Mouse (Mus musculus): ENCODE results near the gene Gad2. TPM values are rescaled to one million over a fixed set of nuclear protein-coding genes. Genes with fewer than 3 reads are reported as not detected.

Gad2 gene
- polyA plus RNA-seq, 1 experiment from 2014 or later = 0.56 TPM

- peaks cover 93% of the 10 kb centered on the region for H3K27me3 ChIP-seq
- no peak overlapping the region for H3K27ac ChIP-seq
- H3K9ac ChIP-seq = no peak overlapping the region
- no peaks in the 10 kb centered on the region for H3K9me3 ChIP-seq
- ATAC-seq (ENCODE audit: borderline replicate concordance, extremely low read depth, low FRiP score, low TSS enrichment) = no peak
- peaks cover 19% of the 10 kb centered on the region; the same call in 1 of the 2 replicates for H3K4me1 ChIP-seq
- H3K4me3 ChIP-seq = peak overlapping the region; percentile 28
- WGBS = 1% methylated on average over 57 of the region's 60 CpGs
- no peaks in the 10 kb centered on the region for H3K36me3 ChIP-seq
- peak overlapping the region; percentile 59 for H3K4me2 ChIP-seq
Observed at GRCm38 (mm10) chr2:22623111-22624070, 1.4 kb downstream of the Gad2 start.

GRCm38 (mm10) chr2:22624188-22624975, 2.4 kb downstream of the Gad2 start:
- Histone ChIP-seq H3K4me2 (no peak overlapping the region), H3K9ac (no peak overlapping the region), H3K9me3 (no peaks in the 10 kb centered on the region), H3K4me1 (peaks cover 19% of the 10 kb centered on the region; the same call in 1 of the 2 replicates), H3K27me3 (peaks cover 85% of the 10 kb centered on the region), H3K36me3 (no peaks in the 10 kb centered on the region), H3K4me3 (no peak overlapping the region), H3K27ac (no peak overlapping the region)
- no peak for ATAC-seq (ENCODE audit: borderline replicate concordance, extremely low read depth, low FRiP score, low TSS enrichment)
- 4% methylated on average over 27 of the region's 27 CpGs for WGBS

DNA sequence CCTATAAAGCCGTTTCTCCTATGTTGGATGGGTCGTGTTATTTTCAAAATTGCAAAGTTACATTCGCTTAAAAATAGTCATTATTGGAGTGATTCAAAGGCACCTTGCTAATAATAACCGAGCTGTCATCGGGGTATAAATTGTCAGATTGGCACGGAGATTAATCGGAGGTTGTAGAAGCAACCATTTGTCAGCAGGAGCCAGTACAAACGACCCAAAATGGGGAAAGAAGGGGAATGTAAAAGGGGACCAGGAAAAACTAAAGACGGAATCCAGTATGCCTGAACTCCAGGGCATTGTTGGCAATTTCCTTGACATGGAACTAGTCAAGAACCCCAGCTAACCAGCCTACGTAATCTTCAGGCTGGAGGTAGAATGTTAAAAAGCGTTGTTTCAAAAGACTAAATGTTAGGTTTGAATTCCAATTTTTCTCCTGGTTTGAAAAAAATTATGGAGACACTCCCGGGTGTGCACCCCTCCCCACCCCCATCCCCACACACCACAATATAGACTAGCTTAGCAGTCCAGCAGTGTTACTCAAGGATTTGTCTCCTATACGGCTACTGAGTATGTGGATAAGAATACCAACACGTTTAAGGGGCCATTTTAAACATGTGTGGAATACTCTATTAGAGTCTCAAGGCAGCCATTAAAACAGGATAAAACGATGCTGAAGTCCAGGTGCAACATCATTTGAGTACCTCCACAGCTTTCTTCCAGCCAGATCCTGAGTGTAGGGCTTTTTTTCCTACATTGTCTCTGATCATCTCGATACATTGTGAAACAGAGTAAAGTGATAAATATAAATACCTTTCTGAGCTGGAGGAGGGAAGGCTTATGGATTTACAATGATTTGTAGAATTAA, 3.3 kb downstream of the Gad2 start:
- ATAC-seq (ENCODE audit: borderline replicate concordance, extremely low read depth, low FRiP score, low TSS enrichment) = no peak
- Histone ChIP-seq H3K4me2 (no peak overlapping the region), H3K4me1 (peaks cover 19% of the 10 kb centered on the region; the same call in 1 of the 2 replicates), H3K27ac (no peak overlapping the region), H3K9ac (no peak overlapping the region), H3K27me3 (peaks cover 78% of the 10 kb centered on the region), H3K4me3 (no peak overlapping the region), H3K36me3 (no peaks in the 10 kb centered on the region), H3K9me3 (no peaks in the 10 kb centered on the region)
- 12% methylated on average over 16 of the region's 16 CpGs for WGBS

DNA sequence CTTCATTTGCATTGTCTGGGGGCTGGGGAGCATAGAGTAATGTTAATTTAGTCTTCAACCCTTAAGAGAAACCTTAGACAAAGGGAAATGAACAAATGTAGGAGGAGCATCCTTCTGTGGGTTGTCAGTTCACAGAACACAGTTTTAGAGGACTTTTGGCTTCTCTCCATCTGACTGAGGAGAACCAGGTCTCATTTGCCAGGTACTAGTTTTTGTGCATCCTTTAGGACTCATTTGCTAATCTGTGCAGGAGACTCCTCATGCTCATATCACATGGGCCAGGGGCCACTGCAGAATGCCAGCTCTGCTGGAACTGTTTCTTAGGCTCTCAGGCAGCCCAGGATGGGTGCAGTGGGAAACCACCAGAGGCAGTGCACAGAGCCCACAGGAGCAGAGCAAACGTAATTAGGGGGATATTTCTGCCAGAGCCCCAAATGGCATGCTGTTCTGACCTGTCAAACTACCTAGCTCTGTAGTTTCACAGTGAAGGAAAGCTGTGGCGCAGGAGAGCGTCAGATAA, 5.2 kb downstream of the Gad2 start:
- no peaks in the 10 kb centered on the region for H3K36me3 ChIP-seq
- H3K9me3 ChIP-seq = no peaks in the 10 kb centered on the region
- peaks cover 59% of the 10 kb centered on the region for H3K27me3 ChIP-seq
- no peak overlapping the region for H3K4me3 ChIP-seq
- no peak overlapping the region for H3K27ac ChIP-seq
- ATAC-seq (ENCODE audit: borderline replicate concordance, extremely low read depth, low FRiP score, low TSS enrichment) = no peak
- H3K4me2 ChIP-seq = no peak overlapping the region
- 28% methylated on average over 3 of the region's 3 CpGs for WGBS
- H3K4me1 ChIP-seq = peaks cover 12% of the 10 kb centered on the region; the same call in 1 of the 2 replicates
- H3K9ac ChIP-seq = no peak overlapping the region

GRCm38 (mm10) chr2:22627819-22628432, 5.9 kb downstream of the Gad2 start:
- H3K27ac ChIP-seq = no peak overlapping the region
- H3K4me3 ChIP-seq = no peak overlapping the region
- no peaks in the 10 kb centered on the region for H3K36me3 ChIP-seq
- no peaks in the 10 kb centered on the region for H3K9me3 ChIP-seq
- 0 out of 2 replicates have a peak, but pooled peaks cover 8% of the 10 kb centered on the region for H3K4me1 ChIP-seq
- H3K4me2 ChIP-seq = no peak overlapping the region
- H3K27me3 ChIP-seq = peaks cover 52% of the 10 kb centered on the region
- ATAC-seq (ENCODE audit: borderline replicate concordance, extremely low read depth, low FRiP score, low TSS enrichment) = no peak
- no peak overlapping the region for H3K9ac ChIP-seq
- WGBS = 26% methylated on average over 5 of the region's 5 CpGs

DNA sequence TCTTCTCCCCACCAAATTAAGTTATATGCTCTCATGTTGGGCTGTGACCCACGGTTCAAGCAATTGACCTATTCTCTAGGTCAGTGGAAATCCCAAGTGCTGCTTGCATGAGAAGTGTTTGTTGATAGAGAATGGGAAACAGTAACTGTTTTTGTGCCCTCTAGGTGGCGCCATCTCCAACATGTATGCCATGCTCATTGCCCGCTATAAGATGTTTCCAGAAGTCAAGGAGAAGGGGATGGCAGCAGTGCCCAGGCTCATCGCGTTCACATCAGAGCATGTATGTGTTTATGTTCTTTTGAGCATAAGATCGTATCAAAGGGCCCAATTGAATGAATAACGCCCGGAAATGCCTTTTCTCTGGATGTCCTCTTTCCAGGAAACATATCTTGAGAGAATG, 12.8 kb downstream of the Gad2 start:
- H3K4me1 ChIP-seq = no peaks in the 10 kb centered on the region
- 37% methylated on average over 8 of the region's 8 CpGs for WGBS
- no peaks in the 10 kb centered on the region for H3K36me3 ChIP-seq
- H3K27ac ChIP-seq = no peak overlapping the region
- peaks cover 3% of the 10 kb centered on the region; the same call in 1 of the 2 replicates for H3K27me3 ChIP-seq
- no peak overlapping the region for H3K4me3 ChIP-seq
- ATAC-seq (ENCODE audit: borderline replicate concordance, extremely low read depth, low FRiP score, low TSS enrichment) = no peak
- no peaks in the 10 kb centered on the region for H3K9me3 ChIP-seq
- no peak overlapping the region for H3K9ac ChIP-seq
- no peak overlapping the region for H3K4me2 ChIP-seq

GRCm38 (mm10) chr2:22646134-22646533, 24.1 kb downstream of the Gad2 start:
- no peak for ATAC-seq (ENCODE audit: borderline replicate concordance, extremely low read depth, low FRiP score, low TSS enrichment)
- Histone ChIP-seq H3K4me2 (no peak overlapping the region), H3K27ac (no peak overlapping the region), H3K4me1 (no peaks in the 10 kb centered on the region), H3K36me3 (no peaks in the 10 kb centered on the region), H3K27me3 (no peaks in the 10 kb centered on the region), H3K4me3 (no peak overlapping the region), H3K9ac (no peak overlapping the region), H3K9me3 (no peaks in the 10 kb centered on the region)
- WGBS = 39% methylated on average over 1 of the region's 1 CpGs

DNA sequence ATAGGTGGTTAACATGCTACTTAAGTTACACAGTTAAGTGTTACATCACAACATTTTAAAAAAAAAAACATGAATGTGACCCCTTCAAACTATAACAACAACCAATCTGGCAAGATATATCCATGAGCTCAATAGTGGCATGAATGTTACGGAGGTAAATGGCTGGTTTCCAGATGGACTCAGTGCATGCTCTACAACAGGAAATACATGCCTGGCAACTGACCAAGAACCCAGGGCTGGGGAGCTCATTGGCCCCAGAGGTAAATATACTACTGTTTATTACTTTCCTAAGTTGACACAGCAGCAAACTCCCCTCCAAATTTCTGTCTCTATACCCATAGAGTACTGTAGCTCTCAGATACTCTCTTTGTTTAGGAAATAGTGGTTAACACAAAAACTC, 26.4 kb downstream of the Gad2 start:
- Histone ChIP-seq H3K4me2 (no peak overlapping the region), H3K4me1 (no peaks in the 10 kb centered on the region), H3K36me3 (no peaks in the 10 kb centered on the region), H3K9me3 (no peaks in the 10 kb centered on the region), H3K9ac (no peak overlapping the region), H3K27ac (no peak overlapping the region), H3K27me3 (no peaks in the 10 kb centered on the region), H3K4me3 (no peak overlapping the region)
- ATAC-seq (ENCODE audit: borderline replicate concordance, extremely low read depth, low FRiP score, low TSS enrichment) = no peak
- WGBS = 48% methylated on average over 1 of the region's 1 CpGs

DNA sequence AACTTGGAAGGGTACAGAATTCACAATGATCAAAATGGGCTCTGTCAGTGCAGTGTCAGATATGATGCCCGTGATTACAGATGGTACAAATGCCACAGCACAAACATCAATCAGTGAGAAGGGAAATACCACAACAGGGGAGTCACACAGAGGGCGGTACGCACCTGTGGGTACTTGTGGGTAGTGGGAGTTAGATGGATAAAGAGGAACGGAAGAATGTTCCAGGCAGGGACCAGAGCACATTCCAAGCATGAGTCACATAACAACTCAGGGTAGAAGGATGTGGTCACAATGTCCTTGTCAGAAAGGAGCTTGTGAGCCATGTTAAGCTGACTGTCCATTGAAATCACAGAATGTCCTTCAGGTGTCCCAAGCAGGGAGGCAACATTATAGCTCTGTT, 29.8 kb downstream of the Gad2 start:
- Histone ChIP-seq H3K4me3 (no peak overlapping the region), H3K27ac (no peak overlapping the region), H3K4me1 (no peaks in the 10 kb centered on the region), H3K4me2 (no peak overlapping the region), H3K27me3 (no peaks in the 10 kb centered on the region), H3K9ac (no peak overlapping the region), H3K9me3 (no peaks in the 10 kb centered on the region), H3K36me3 (no peaks in the 10 kb centered on the region)
- ATAC-seq (ENCODE audit: borderline replicate concordance, extremely low read depth, low FRiP score, low TSS enrichment) = no peak
- WGBS = 64% methylated on average over 4 of the region's 4 CpGs

DNA sequence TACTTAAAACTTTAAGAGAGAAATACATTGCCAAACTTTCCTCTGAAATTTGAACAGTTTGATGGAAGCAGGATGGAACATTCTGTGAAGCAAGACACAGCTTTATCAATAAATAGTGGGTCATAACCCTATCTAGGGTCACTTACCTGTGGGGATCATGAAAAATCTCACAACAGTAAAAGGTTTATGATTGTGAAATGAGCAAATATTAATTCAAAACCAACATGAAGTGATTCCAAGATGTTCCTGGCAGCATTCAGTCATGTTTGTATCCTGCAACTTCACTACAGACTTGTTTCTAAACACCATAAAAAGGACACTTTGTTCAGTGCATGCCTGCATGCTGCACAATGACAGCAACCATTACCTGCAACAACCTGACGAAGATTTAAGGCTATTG, 41.7 kb downstream of the Gad2 start:
- no peak overlapping the region for H3K27ac ChIP-seq
- no peaks in the 10 kb centered on the region for H3K9me3 ChIP-seq
- no peak overlapping the region for H3K4me2 ChIP-seq
- ATAC-seq (ENCODE audit: borderline replicate concordance, extremely low read depth, low FRiP score, low TSS enrichment) = no peak
- no peaks in the 10 kb centered on the region for H3K36me3 ChIP-seq
- no peaks in the 10 kb centered on the region for H3K4me1 ChIP-seq
- H3K4me3 ChIP-seq = no peak overlapping the region
- H3K9ac ChIP-seq = no peak overlapping the region
- H3K27me3 ChIP-seq = no peaks in the 10 kb centered on the region
- WGBS = 64% methylated on average over 1 of the region's 1 CpGs

GRCm38 (mm10) chr2:22670415-22670814, 48.4 kb downstream of the Gad2 start:
- Histone ChIP-seq H3K27ac (no peak overlapping the region), H3K4me2 (no peak overlapping the region), H3K36me3 (no peaks in the 10 kb centered on the region), H3K9me3 (no peaks in the 10 kb centered on the region), H3K4me3 (no peak overlapping the region), H3K9ac (no peak overlapping the region), H3K27me3 (no peaks in the 10 kb centered on the region), H3K4me1 (no peaks in the 10 kb centered on the region)
- no peak for ATAC-seq (ENCODE audit: borderline replicate concordance, extremely low read depth, low FRiP score, low TSS enrichment)
- 75% methylated on average over 2 of the region's 2 CpGs for WGBS

All from lung, embryonic 15.5 days (tissue).